Mouse (Mus musculus) kidney, embryonic 15.5 days (tissue): Measurements from ENCODE around the gene Agpat4. TPM values are rescaled to one million over a fixed set of nuclear protein-coding genes. Genes with fewer than 3 reads are reported as not detected.
"Not testable (repeated sequence)": the region's sequence is repeated elsewhere in the genome, so short reads cannot be mapped to it uniquely, and the experiment has no call there.

ENCODE experiments used
- ATAC-seq: fragments of 200-750 bp; cut with Nextera tagmentation; replicated peaks from 2 replicates; pipeline ENCODE4 v1.8.0; 2017; ENCODE audit warnings: moderate TSS enrichment; ENCODE audit not compliant: low FRiP score
- H3K27ac ChIP-seq: fragments of 300-500 bp; sonication (generic); 2 replicates; pipeline ENCODE4 v1.5.1; 2015; ENCODE audit warnings: mild to moderate bottlenecking, inconsistent platforms
- H3K27me3 ChIP-seq: fragments of 300-500 bp; sonication (generic); 2 replicates; pipeline ENCODE4 v1.6.1; 2015; ENCODE audit warnings: inconsistent platforms
- H3K36me3 ChIP-seq: fragments of 300-500 bp; sonication (generic); 2 replicates; pipeline ENCODE4 v1.6.1; 2015; ENCODE audit warnings: inconsistent platforms
- H3K4me1 ChIP-seq: fragments of 300-500 bp; sonication (generic); 2 replicates; pipeline ENCODE4 v1.6.1; 2015; ENCODE audit warnings: inconsistent platforms
- H3K4me2 ChIP-seq: fragments of 300-500 bp; sonication (generic); 2 replicates; pipeline ENCODE4 v1.6.1; 2015; ENCODE audit warnings: moderate library complexity, mild to moderate bottlenecking, inconsistent platforms
- H3K4me3 ChIP-seq: fragments of 300-500 bp; sonication (generic); replicated peaks from 2 replicates; pipeline ENCODE4 v1.5.1; 2015; ENCODE audit warnings: mild to moderate bottlenecking, inconsistent platforms
- H3K9ac ChIP-seq: fragments of 300-500 bp; sonication (generic); 2 replicates; pipeline ENCODE4 v1.6.1; 2015; ENCODE audit warnings: mild to moderate bottlenecking, inconsistent platforms
- H3K9me3 ChIP-seq: fragments of 300-500 bp; sonication (generic); replicated peaks from 2 replicates; pipeline ENCODE4 v1.6.1; 2016; ENCODE audit warnings: inconsistent platforms
- WGBS: fragments of 180-500 bp; shearing (Covaris S2); methylation state at CpG from one replicate; pipeline ENCODE4 v1.1.7; 2015; ENCODE audit warnings: mixed read lengths; 5-methylcytosine and 5-hydroxymethylcytosine counted together
- polyA plus RNA-seq: library from polyadenylated mRNA; unstranded; fragments of >200 nt; fragmentation: Nextera tagmentation; extraction: Ambion mirVana; gene quantifications from 2 replicates; pipeline ENCODE4 v1.2.1, GENCODE M21; 2015

Gene Agpat4
- polyA plus RNA-seq, 1 experiment from 2014 or later = 37.2 TPM

DNA sequence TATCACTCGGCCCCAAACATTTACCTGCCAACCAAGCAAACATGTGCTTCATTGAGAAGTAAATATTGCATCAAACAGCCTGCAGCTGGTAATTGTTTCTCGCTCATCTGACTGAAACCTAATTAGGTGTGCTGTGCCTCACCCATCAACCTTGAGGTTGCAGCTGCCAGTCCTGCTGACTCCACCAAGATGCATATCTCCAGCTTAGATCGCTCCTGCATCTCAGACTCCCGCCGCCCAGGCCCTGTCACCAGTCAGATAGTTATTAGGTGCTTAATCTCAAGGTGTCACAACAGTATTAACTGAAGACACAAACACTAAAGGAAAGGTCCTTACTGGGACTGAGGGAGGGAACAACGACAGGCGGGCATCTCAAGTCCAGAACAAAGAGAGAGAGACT is 14.3 kb upstream of the Agpat4 start:
- no peak for ATAC-seq
- 78% methylated on average over 7 of the region's 7 CpGs for WGBS
- H3K27ac ChIP-seq = no peak overlapping the region
- H3K27me3 ChIP-seq = no peaks in the 10 kb centered on the region
- no peak overlapping the region for H3K4me2 ChIP-seq
- H3K4me1 ChIP-seq = no peaks in the 10 kb centered on the region
- no peak overlapping the region for H3K4me3 ChIP-seq
- H3K36me3 ChIP-seq = no peaks in the 10 kb centered on the region
- no peak overlapping the region for H3K9ac ChIP-seq
- peaks cover 5% of the 10 kb centered on the region; the same call in 1 of the 2 replicates for H3K9me3 ChIP-seq

GRCm38 (mm10) chr17:12104690-12105089 is 13.8 kb upstream of the Agpat4 start:
- H3K4me1 ChIP-seq = no peaks in the 10 kb centered on the region
- 87% methylated on average over 6 of the region's 6 CpGs for WGBS
- H3K36me3 ChIP-seq = no peaks in the 10 kb centered on the region
- no peak overlapping the region for H3K9ac ChIP-seq
- H3K4me3 ChIP-seq = no peak overlapping the region
- no peak for ATAC-seq
- no peaks in the 10 kb centered on the region for H3K27me3 ChIP-seq
- H3K4me2 ChIP-seq = no peak overlapping the region
- H3K27ac ChIP-seq = no peak overlapping the region
- peaks cover 5% of the 10 kb centered on the region; the same call in 1 of the 2 replicates for H3K9me3 ChIP-seq

- Histone ChIP-seq H3K9ac (no peak overlapping the region), H3K27me3 (no peaks in the 10 kb centered on the region), H3K36me3 (no peaks in the 10 kb centered on the region), H3K27ac (no peak overlapping the region), H3K9me3 (no peaks in the 10 kb centered on the region), H3K4me2 (no peak overlapping the region), H3K4me3 (no peak overlapping the region), H3K4me1 (no peaks in the 10 kb centered on the region)
- ATAC-seq = no peak
- 43% methylated on average over 4 of the region's 4 CpGs for WGBS
Observed at GRCm38 (mm10) chr17:12106255-12106654, 12.2 kb upstream of the Agpat4 start.

DNA sequence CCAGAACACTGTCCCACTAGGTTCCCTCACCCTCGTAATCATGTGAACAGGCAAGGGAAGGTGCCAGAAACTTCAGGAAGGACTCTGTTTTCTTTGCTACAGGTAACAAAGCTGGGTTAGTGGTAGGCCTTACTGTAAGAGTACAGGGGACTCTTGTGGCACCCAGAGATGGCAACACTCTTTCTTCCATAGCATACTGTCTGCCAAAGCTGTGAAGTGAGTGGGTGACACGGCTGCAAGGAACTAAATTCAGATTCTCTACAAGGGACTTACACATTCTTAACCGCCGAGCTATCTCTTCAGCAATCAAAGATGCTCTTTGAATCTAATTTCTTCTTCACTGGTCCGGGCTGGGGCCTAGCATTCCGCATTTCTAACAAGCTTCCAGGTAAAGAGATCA is 4.9 kb upstream of the Agpat4 start:
- Histone ChIP-seq H3K4me1 (peaks cover 9% of the 10 kb centered on the region), H3K4me2 (no peak overlapping the region), H3K4me3 (no peak overlapping the region), H3K27me3 (no peaks in the 10 kb centered on the region), H3K9me3 (no peaks in the 10 kb centered on the region), H3K27ac (no peak overlapping the region), H3K9ac (no peak overlapping the region), H3K36me3 (no peaks in the 10 kb centered on the region)
- ATAC-seq = no peak
- WGBS = 90% methylated on average over 6 of the region's 6 CpGs

DNA sequence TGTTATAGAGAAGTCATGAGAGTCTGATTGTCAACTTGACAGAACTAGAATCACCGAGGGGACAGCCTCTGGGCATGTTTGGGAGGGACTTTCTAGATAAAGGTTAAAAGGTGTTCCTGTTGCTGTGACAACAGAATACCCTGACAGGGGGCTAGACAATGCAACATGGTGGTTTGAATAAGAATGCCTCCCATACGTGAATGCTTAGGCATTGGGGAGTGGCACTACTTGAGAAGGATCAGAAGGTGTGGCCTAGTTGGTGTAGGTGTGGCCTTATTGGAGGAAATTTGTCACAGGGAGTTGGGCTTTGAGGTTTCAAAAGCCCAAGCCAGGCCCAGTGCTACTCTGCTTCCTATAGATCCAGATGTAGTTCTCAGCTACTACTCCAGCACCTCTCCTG is 3.4 kb upstream of the Agpat4 start:
- Histone ChIP-seq H3K9ac (no peak overlapping the region), H3K4me2 (no peak overlapping the region), H3K4me3 (no peak overlapping the region), H3K9me3 (no peaks in the 10 kb centered on the region), H3K36me3 (no peaks in the 10 kb centered on the region), H3K27me3 (no peaks in the 10 kb centered on the region), H3K4me1 (peaks cover 13% of the 10 kb centered on the region), H3K27ac (no peak overlapping the region)
- 93% methylated on average over 2 of the region's 2 CpGs for WGBS
- no peak for ATAC-seq

DNA sequence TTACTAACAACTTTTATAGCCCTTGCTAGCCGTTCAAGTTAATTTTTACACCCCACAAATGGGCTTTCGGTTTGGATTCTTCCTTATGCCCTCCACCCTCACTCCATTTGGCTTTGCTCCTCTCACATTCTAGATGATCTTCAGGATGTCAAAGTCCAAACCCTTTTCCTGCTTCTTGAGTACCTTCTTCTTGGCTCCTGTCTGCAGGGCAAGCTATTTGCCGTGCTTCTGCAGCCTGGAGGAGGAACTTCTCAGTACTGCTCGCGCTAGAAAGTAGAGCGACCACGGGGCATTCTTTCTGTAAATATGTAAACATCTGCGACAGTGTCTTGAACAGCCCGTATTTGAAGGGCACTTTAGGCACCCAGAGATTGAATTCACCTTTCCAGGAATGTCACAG is 373 bp upstream of the Agpat4 start:
- Histone ChIP-seq H3K36me3 (no peaks in the 10 kb centered on the region), H3K4me1 (peaks cover 25% of the 10 kb centered on the region), H3K27ac (peak overlapping the region; percentile 95), H3K27me3 (no peaks in the 10 kb centered on the region), H3K4me3 (peak overlapping the region; percentile 70), H3K9ac (peak overlapping the region; percentile 59), H3K9me3 (no peaks in the 10 kb centered on the region), H3K4me2 (peak overlapping the region; percentile 93)
- WGBS = 1% methylated on average over 9 of the region's 9 CpGs
- no peak for ATAC-seq

DNA sequence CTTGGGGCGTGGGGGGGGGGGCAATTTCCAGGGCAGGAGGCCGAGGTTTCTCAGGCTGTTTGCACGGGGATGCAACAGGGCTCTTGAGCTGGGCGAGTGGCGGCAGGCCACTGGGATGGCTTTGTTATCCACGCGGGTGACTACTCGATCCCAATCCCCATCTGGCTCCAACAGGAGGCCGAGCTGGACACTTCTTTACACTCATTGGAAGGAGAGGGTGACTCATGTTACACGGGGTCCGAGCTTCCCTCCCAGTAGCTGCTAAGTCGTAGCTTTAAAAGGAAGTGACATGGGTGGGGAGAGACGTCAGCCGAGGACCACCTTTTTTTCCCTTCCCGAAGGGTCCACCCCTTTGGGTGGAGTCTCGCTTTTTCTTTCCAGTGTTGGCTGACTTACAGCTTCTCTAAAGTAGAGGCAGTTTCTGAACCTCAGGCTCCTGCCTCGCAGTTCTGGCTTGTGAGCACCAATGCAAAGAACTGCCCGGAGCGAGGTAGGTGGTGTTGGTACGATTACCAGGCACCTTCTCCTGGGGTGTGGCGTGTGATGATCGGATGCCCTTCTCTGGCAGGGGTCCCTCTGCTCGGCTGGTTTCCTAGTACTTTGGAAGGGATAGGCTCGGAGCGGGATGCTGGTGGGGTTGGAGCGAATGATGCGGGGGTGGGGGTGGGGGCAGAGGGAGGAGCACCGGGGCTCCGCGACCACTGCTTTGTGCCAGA is 580 bp downstream of the Agpat4 start:
- H3K27me3 ChIP-seq = no peaks in the 10 kb centered on the region
- under 1% methylated on average over 30 of the region's 30 CpGs for WGBS
- peak overlapping the region; percentile 59 for H3K9ac ChIP-seq
- H3K9me3 ChIP-seq = no peaks in the 10 kb centered on the region
- peak overlapping the region; percentile 70 for H3K4me3 ChIP-seq
- H3K36me3 ChIP-seq = peaks cover 5% of the 10 kb centered on the region
- peak; percentile 97 for ATAC-seq
- H3K4me2 ChIP-seq = peak overlapping the region; percentile 93
- H3K27ac ChIP-seq = peak overlapping the region; percentile 95
- H3K4me1 ChIP-seq = peaks cover 25% of the 10 kb centered on the region

- Histone ChIP-seq H3K27me3 (no peaks in the 10 kb centered on the region), H3K4me1 (peaks cover 25% of the 10 kb centered on the region), H3K27ac (peak overlapping the region; percentile 95), H3K36me3 (peaks cover 10% of the 10 kb centered on the region), H3K9ac (peak overlapping the region; percentile 59), H3K4me2 (peak overlapping the region; percentile 93), H3K4me3 (peak overlapping the region; percentile 70), H3K9me3 (no peaks in the 10 kb centered on the region)
- peak; percentile 43 for ATAC-seq
- 0% methylated on average over 12 of the region's 12 CpGs for WGBS
Observed at GRCm38 (mm10) chr17:12119675-12120074, 1.2 kb downstream of the Agpat4 start.

DNA sequence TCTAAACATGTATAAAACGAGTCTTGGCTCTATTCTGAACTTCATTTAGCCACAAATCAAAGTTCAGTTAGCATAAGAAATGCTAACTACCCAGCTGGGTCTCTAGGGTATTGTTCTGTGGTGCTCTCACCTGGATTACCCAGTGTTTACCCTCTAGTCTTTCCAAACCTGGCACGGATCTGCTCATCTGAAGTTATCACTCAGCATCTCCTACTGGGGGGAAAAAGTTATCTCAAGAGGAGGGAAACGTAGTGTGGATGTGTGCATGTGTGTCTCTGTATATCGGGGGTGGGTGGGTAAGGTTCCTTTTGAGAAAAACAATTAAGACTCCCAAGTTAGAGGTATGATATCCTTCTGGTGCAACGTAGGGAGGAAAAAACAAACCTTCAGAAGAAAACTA is 1.8 kb downstream of the Agpat4 start:
- peak overlapping the region; percentile 93 for H3K4me2 ChIP-seq
- H3K4me3 ChIP-seq = peak overlapping the region; percentile 70
- no peaks in the 10 kb centered on the region for H3K9me3 ChIP-seq
- peak overlapping the region; percentile 59; the same call in 1 of the 2 replicates for H3K9ac ChIP-seq
- H3K4me1 ChIP-seq = peaks cover 25% of the 10 kb centered on the region
- peaks cover 16% of the 10 kb centered on the region for H3K36me3 ChIP-seq
- 31% methylated on average over 5 of the region's 5 CpGs for WGBS
- no peaks in the 10 kb centered on the region for H3K27me3 ChIP-seq
- no peak for ATAC-seq
- H3K27ac ChIP-seq = 0 out of 2 replicates have a peak overlapping the region, but pooled peaks have one; percentile 95

DNA sequence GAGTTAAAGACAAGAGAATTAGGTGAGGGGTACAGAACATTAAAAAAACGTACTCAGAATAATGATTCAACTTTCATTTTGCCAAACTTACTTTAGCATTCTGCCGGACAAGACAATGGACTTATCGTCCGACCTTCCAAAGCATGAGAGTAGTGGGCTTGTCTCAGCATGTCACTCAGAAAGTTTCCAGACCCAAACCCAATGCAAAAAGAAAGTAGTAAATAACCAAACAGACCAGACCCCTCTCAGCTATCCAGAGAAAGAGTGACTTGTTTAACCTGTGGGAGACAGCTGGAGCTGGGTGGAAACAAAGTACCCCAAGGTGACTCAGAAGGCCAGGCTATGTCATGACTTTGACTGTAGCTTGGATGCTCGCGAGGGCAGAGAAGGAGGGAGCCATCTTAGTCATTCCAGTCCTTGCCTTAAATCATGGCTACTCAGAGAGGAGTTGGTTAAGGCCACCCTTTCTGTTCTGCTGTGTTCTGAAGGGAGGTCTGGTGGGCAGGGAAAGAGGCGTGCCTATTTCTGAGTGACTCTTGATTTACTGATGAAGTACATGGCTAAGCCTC is 2.8 kb downstream of the Agpat4 start:
- H3K36me3 ChIP-seq = peaks cover 22% of the 10 kb centered on the region
- H3K27ac ChIP-seq = no peak overlapping the region
- no peak overlapping the region for H3K4me3 ChIP-seq
- H3K27me3 ChIP-seq = no peaks in the 10 kb centered on the region
- H3K4me1 ChIP-seq = peaks cover 25% of the 10 kb centered on the region
- H3K9me3 ChIP-seq = no peaks in the 10 kb centered on the region
- 88% methylated on average over 7 of the region's 7 CpGs for WGBS
- no peak overlapping the region for H3K4me2 ChIP-seq
- no peak overlapping the region for H3K9ac ChIP-seq
- no peak for ATAC-seq

- Histone ChIP-seq H3K36me3 (peaks cover 27% of the 10 kb centered on the region), H3K4me1 (peaks cover 25% of the 10 kb centered on the region)
- not testable (repeated sequence) for H3K4me2 ChIP-seq, H3K27ac ChIP-seq, H3K9me3 ChIP-seq, H3K9ac ChIP-seq, H3K27me3 ChIP-seq, H3K4me3 ChIP-seq, ATAC-seq
- WGBS = 93% methylated on average over 9 of the region's 9 CpGs
Observed at GRCm38 (mm10) chr17:12122262-12122661, 3.8 kb downstream of the Agpat4 start.

DNA sequence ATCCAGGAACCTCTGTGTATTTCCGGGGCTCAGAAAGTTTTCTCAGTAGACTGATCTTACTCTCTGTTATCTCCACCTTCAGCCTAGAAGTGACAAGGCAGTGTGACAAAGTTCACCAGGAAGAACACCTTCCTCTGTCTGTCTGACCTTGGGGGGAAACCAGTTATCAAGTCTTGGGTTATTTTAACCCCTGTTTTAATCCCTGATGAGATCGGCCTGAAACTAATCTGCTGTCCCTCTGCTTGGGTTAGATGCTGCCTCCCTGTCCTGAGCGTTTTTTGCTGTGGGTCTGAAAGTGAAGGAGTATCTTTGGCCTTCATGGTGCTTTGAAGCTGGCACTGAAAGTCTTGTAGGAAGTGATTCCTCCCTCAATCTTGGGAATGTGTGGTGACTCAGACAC is 4.7 kb downstream of the Agpat4 start:
- Histone ChIP-seq H3K36me3 (peaks cover 27% of the 10 kb centered on the region), H3K9me3 (no peaks in the 10 kb centered on the region), H3K27ac (no peak overlapping the region), H3K4me3 (no peak overlapping the region), H3K9ac (no peak overlapping the region), H3K4me1 (peaks cover 20% of the 10 kb centered on the region), H3K27me3 (no peaks in the 10 kb centered on the region), H3K4me2 (no peak overlapping the region)
- no peak for ATAC-seq
- WGBS = 80% methylated on average over 3 of the region's 3 CpGs
